Mouse (Mus musculus): ENCODE measurements around the gene Rorb. TPM values are rescaled to one million over a fixed set of nuclear protein-coding genes. Genes with fewer than 3 reads are reported as not detected.

The Rorb gene
- polyA plus RNA-seq, 1 experiment from 2014 or later = 0.01 TPM

- Histone ChIP-seq H3K4me3 (replicated peaks) (no peak overlapping the region), H3K9ac (no peak overlapping the region), H3K27ac (replicated peaks) (no peak overlapping the region), H3K9me3 (replicated peaks) (no peaks in the 10 kb centered on the region), H3K36me3 (replicated peaks) (no peaks in the 10 kb centered on the region), H3K4me1 (replicated peaks) (no peaks in the 10 kb centered on the region), H3K4me2 (no peak overlapping the region), H3K27me3 (no peaks in the 10 kb centered on the region)
- ATAC-seq (ENCODE audit: insufficient read depth) = no peak
- 67% methylated on average over 6 of the region's 6 CpGs for whole genome bisulfite sequencing (ENCODE audit: insufficient replicate concordance)
These were observed 13.8 kb downstream of the Rorb start for GRCm38 (mm10) chr19:19097149-19097548.

DNA sequence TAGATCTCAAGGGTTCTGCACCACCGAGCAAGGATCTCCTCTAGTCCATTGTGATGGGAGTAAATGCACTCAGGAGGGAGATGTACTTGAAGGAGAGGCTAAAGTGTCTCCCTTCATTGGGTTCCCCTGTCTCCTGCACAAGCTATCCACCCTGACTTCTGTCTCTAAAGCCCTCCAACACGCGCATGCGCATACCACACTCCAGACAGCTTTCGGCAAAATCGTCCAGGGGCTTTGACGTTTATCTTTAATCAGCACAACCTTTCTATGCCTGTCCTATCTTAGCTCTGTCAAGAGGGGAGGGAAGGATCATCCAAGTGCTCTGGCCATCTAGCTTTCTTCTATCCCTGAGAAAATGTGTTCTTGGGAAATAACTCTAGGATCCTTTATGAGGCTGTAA, 21.6 kb downstream of the Rorb start:
- no peak for ATAC-seq (ENCODE audit: insufficient read depth)
- no peaks in the 10 kb centered on the region for H3K27me3 ChIP-seq
- no peaks in the 10 kb centered on the region for H3K4me1 ChIP-seq (replicated peaks)
- no peak overlapping the region for H3K4me3 ChIP-seq (replicated peaks)
- 70% methylated on average over 7 of the region's 7 CpGs for WGBS (ENCODE audit: insufficient replicate concordance)
- H3K36me3 ChIP-seq (replicated peaks) = no peaks in the 10 kb centered on the region
- no peaks in the 10 kb centered on the region for H3K9me3 ChIP-seq (replicated peaks)
- no peak overlapping the region for H3K4me2 ChIP-seq
- H3K9ac ChIP-seq = no peak overlapping the region
- H3K27ac ChIP-seq (replicated peaks) = no peak overlapping the region

DNA sequence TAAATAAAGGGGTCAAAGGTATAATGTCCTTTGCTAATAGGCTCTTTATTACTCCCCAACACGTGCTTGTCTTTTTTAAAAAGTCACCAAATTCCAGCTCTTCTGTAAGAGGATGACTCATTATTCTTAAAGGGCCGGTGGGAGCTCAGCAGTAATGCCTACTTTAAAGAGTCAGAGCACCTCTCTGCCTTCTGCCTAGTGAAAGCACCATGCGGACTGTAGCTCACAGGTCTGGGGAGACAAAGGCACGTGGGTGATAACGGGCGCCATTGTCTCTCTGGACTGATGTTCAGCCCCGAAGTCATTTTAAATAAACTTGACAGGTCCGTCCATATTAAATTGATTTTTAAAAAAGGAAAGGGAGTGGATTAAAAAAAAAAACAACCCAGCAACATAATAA, 33.1 kb downstream of the Rorb start:
- no peak overlapping the region for H3K4me2 ChIP-seq
- no peak for ATAC-seq (ENCODE audit: insufficient read depth)
- no peaks in the 10 kb centered on the region for H3K9me3 ChIP-seq (replicated peaks)
- H3K9ac ChIP-seq = no peak overlapping the region
- no peaks in the 10 kb centered on the region for H3K4me1 ChIP-seq (replicated peaks)
- no peaks in the 10 kb centered on the region for H3K36me3 ChIP-seq (replicated peaks)
- H3K4me3 ChIP-seq (replicated peaks) = no peak overlapping the region
- H3K27ac ChIP-seq (replicated peaks) = no peak overlapping the region
- no peaks in the 10 kb centered on the region for H3K27me3 ChIP-seq
- 62% methylated on average over 8 of the region's 8 CpGs for WGBS (ENCODE audit: insufficient replicate concordance)

- H3K9ac ChIP-seq = no peak overlapping the region
These were observed 36.2 kb downstream of the Rorb start for GRCm38 (mm10) chr19:19074756-19075155.

GRCm38 (mm10) chr19:19058710-19059398, 52.1 kb downstream of the Rorb start:
- Histone ChIP-seq H3K4me3 (replicated peaks) (no peak overlapping the region), H3K27ac (replicated peaks) (no peak overlapping the region), H3K9ac (no peak overlapping the region), H3K27me3 (no peaks in the 10 kb centered on the region), H3K4me2 (no peak overlapping the region), H3K9me3 (replicated peaks) (no peaks in the 10 kb centered on the region), H3K36me3 (replicated peaks) (no peaks in the 10 kb centered on the region), H3K4me1 (replicated peaks) (no peaks in the 10 kb centered on the region)
- 49% methylated on average over 10 of the region's 10 CpGs for WGBS (ENCODE audit: insufficient replicate concordance)
- ATAC-seq (ENCODE audit: insufficient read depth) = no peak

More at GRCm38 (mm10) chr19:19074756-19075155, 36.2 kb downstream of the Rorb start:
- H3K4me3 ChIP-seq (replicated peaks) = no peak overlapping the region
- no peaks in the 10 kb centered on the region for H3K4me1 ChIP-seq (replicated peaks)
- H3K9me3 ChIP-seq (replicated peaks) = no peaks in the 10 kb centered on the region
- H3K4me2 ChIP-seq = no peak overlapping the region
- H3K36me3 ChIP-seq (replicated peaks) = no peaks in the 10 kb centered on the region
- no peak for ATAC-seq (ENCODE audit: insufficient read depth)
- H3K27me3 ChIP-seq = no peaks in the 10 kb centered on the region
- H3K27ac ChIP-seq (replicated peaks) = no peak overlapping the region
- WGBS (ENCODE audit: insufficient replicate concordance) = 60% methylated on average over 6 of the region's 6 CpGs

DNA sequence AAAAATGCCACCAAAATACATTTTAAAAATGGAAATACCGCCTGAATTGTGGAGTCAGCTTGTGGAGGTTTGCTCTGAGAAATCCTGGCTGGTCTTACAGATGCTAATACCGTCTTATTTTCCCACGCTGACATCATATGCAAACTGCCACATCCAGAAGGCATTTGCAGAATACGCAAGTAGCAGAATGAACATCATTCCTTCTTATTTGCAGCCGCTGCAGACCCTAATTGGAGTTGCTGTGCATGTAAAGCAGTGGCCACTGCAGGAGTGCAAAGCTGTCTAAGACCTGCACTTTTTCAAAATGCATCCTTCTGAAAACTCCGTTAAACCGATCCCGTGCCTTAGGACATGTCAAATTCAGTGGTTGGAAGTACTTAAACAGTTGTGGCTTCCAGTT, 52.8 kb downstream of the Rorb start:
- WGBS (ENCODE audit: insufficient replicate concordance) = 74% methylated on average over 8 of the region's 8 CpGs
- no peak overlapping the region for H3K4me2 ChIP-seq
- ATAC-seq (ENCODE audit: insufficient read depth) = no peak

DNA sequence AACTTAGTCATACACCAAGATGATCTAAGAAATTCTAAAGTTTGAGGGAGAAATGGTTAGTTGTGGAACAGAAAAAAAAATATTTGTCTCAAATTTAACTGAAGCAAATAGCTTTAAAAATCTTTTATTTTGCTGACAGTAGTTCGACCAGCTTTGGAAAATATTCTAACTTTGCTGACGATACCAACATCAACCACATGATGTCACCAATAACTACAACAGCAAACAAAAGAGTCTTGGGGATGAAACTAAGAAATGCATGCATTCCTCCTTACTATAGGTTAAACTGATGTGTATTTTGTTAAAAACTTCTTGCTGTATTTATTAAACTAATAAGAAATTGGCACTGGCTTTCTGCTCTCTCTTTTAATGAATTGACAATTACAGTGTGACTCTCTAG, 67.9 kb downstream of the Rorb start:
- Histone ChIP-seq H3K36me3 (replicated peaks) (no peaks in the 10 kb centered on the region), H3K4me1 (replicated peaks) (no peaks in the 10 kb centered on the region), H3K9ac (no peak overlapping the region), H3K27ac (replicated peaks) (no peak overlapping the region), H3K9me3 (replicated peaks) (no peaks in the 10 kb centered on the region), H3K27me3 (no peaks in the 10 kb centered on the region), H3K4me3 (replicated peaks) (no peak overlapping the region), H3K4me2 (no peak overlapping the region)
- WGBS (ENCODE audit: insufficient replicate concordance) = 35% methylated on average over 2 of the region's 2 CpGs
- ATAC-seq (ENCODE audit: insufficient read depth) = no peak

More for the DNA sequence above, 52.8 kb downstream of the Rorb start:
- no peaks in the 10 kb centered on the region for H3K36me3 ChIP-seq (replicated peaks)
- no peaks in the 10 kb centered on the region for H3K27me3 ChIP-seq
- no peak overlapping the region for H3K4me3 ChIP-seq (replicated peaks)
- H3K27ac ChIP-seq (replicated peaks) = no peak overlapping the region
- H3K9ac ChIP-seq = no peak overlapping the region
- no peaks in the 10 kb centered on the region for H3K4me1 ChIP-seq (replicated peaks)
- no peaks in the 10 kb centered on the region for H3K9me3 ChIP-seq (replicated peaks)

DNA sequence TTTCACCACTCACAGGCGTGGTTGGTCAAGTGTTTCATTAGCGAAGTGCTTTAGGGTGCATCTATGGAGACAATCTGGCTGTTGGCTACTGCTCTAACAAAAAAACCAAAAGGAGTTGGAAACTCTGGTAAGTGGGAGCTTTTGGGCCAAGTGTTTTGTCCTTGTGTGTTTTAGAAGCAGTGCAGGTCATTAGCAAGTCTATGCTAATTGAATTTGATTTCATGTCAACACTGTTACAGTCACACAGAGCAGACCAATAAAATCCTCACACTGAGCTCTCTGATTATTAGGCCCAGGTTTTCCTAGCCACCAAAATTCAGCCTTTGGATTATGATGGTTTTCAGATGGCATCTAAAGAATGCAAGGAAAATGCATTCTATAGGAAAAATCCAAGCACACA, 70.2 kb downstream of the Rorb start:
- Histone ChIP-seq H3K4me3 (replicated peaks) (no peak overlapping the region), H3K9me3 (replicated peaks) (no peaks in the 10 kb centered on the region), H3K4me2 (no peak overlapping the region), H3K27ac (replicated peaks) (no peak overlapping the region), H3K36me3 (replicated peaks) (no peaks in the 10 kb centered on the region), H3K27me3 (no peaks in the 10 kb centered on the region), H3K4me1 (replicated peaks) (no peaks in the 10 kb centered on the region), H3K9ac (no peak overlapping the region)
- 31% methylated on average over 2 of the region's 2 CpGs for WGBS (ENCODE audit: insufficient replicate concordance)
- ATAC-seq (ENCODE audit: insufficient read depth) = no peak

DNA sequence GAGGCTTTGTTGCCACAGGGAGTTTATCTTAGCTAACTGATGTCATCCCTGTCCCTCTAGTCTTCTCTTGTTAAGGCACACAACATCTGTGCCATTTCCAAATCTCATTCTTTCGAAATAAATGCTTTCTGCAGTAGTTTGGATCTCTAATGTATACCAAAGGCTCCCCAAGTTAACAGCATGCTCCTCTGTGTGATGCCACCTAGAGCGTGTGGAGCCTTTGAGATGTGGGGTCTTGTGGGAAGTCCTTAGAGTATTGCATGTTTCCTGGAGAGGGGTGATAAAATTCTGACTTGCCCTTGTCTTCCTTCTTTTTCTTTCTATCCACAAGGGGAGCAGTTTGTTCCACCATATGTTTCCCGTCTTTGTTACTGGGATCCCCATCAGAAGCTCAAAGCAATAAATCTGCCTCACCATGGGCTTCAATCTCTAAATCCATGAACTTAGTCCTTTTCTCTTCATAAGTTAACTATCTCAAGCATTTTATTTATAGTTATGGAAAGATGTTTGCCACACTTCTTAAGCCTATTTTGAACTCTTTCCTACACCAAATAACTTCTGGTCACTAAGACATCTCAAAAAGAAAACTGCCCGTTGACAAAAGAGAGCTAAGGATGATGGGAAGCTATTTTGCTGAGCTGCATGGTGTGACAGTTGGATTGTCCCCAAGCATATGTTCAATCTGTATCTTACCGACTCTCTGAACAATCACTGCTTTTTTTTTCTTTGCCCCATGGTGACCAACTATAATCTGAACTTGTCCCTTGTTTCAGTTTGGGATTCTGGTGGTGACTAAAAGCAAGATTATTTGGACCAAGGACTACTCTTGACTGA, 76.3 kb downstream of the Rorb start:
- H3K4me3 ChIP-seq (replicated peaks) = no peak overlapping the region
- H3K9me3 ChIP-seq (replicated peaks) = no peaks in the 10 kb centered on the region
- H3K9ac ChIP-seq = no peak overlapping the region
- H3K4me2 ChIP-seq = no peak overlapping the region
- H3K27me3 ChIP-seq = no peaks in the 10 kb centered on the region
- H3K27ac ChIP-seq (replicated peaks) = no peak overlapping the region
- 50% methylated on average over 5 of the region's 5 CpGs for WGBS (ENCODE audit: insufficient replicate concordance)
- no peak for ATAC-seq (ENCODE audit: insufficient read depth)
- no peaks in the 10 kb centered on the region for H3K36me3 ChIP-seq (replicated peaks)
- H3K4me1 ChIP-seq (replicated peaks) = no peaks in the 10 kb centered on the region

- Histone ChIP-seq H3K9ac (no peak overlapping the region), H3K9me3 (replicated peaks) (no peaks in the 10 kb centered on the region), H3K27ac (replicated peaks) (no peak overlapping the region), H3K27me3 (no peaks in the 10 kb centered on the region), H3K4me2 (no peak overlapping the region), H3K4me3 (replicated peaks) (no peak overlapping the region), H3K4me1 (replicated peaks) (no peaks in the 10 kb centered on the region), H3K36me3 (replicated peaks) (no peaks in the 10 kb centered on the region)
- ATAC-seq (ENCODE audit: insufficient read depth) = no peak
- WGBS (ENCODE audit: insufficient replicate concordance) = 57% methylated on average over 3 of the region's 3 CpGs
These were observed 77.0 kb downstream of the Rorb start for GRCm38 (mm10) chr19:19033974-19034373.

DNA sequence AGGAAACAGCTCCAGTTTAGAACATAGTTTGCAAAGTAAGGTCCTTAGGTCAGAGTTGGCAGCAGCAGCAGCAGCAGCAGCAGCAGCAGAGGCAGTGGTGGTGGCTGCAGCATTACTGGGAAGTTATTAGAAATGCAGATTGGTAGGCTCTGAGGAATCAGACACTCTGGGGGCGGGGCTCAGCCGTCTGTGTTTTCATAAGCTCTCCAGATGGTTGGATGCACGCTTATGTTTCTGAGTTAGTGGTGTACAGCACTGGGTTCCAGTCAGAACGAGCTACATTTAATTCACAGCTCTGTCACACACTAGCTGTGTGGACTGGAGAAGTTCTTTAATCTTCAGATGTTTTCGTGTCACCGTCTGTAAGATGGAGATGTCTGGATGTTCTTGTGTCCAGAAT, 105.9 kb downstream of the Rorb start:
- ATAC-seq (ENCODE audit: insufficient read depth) = no peak

More for the DNA sequence above, 105.9 kb downstream of the Rorb start:
- 56% methylated on average over 6 of the region's 6 CpGs for WGBS (ENCODE audit: insufficient replicate concordance)
- H3K27ac ChIP-seq (replicated peaks) = no peak overlapping the region
- H3K36me3 ChIP-seq (replicated peaks) = no peaks in the 10 kb centered on the region
- H3K4me3 ChIP-seq (replicated peaks) = no peak overlapping the region
- H3K4me1 ChIP-seq (replicated peaks) = no peaks in the 10 kb centered on the region
- no peaks in the 10 kb centered on the region for H3K9me3 ChIP-seq (replicated peaks)
- H3K4me2 ChIP-seq = no peak overlapping the region
- H3K9ac ChIP-seq = no peak overlapping the region
- no peaks in the 10 kb centered on the region for H3K27me3 ChIP-seq
